Mouse (Mus musculus) right cerebral cortex, adult 18-20 months (tissue): ENCODE data around the gene Mylpf.
"Not testable (repeated sequence)": the region's sequence is repeated elsewhere in the genome, so short reads cannot be mapped to it uniquely, and the experiment has no call there.

Experiments
- DNase-seq: peaks from one replicate; pipeline ENCODE4 v3.0.0; 2022; ENCODE audit warnings: mixed read lengths

Gene Mylpf

GRCm38 (mm10) chr7:127208553-127209438 is at the start of gene Mylpf:
Gene Mylpf, plus strand, starts transcription at chr7:127208890.
- peak; percentile 97 for DNase-seq

GRCm38 (mm10) chr7:127162546-127162945 is 46.1 kb upstream of the Mylpf start:
- DNase-seq, result no peak

- DNase-seq, result no peak
Measured at GRCm38 (mm10) chr7:127164002-127164401, 44.7 kb upstream of the Mylpf start.

- DNase-seq, result no peak
Measured at GRCm38 (mm10) chr7:127165607-127166493, 42.8 kb upstream of the Mylpf start.

GRCm38 (mm10) chr7:127166501-127166900 is 42.2 kb upstream of the Mylpf start:
- no peak for DNase-seq

GRCm38 (mm10) chr7:127176937-127177336 is 31.8 kb upstream of the Mylpf start:
- no peak for DNase-seq

GRCm38 (mm10) chr7:127180783-127181182 is 27.9 kb upstream of the Mylpf start:
- DNase-seq, result no peak

GRCm38 (mm10) chr7:127181724-127182123 is 27.0 kb upstream of the Mylpf start:
- DNase-seq, result not testable (repeated sequence)

- DNase-seq, result no peak
Measured at GRCm38 (mm10) chr7:127183345-127183744, 25.3 kb upstream of the Mylpf start.

- no peak for DNase-seq
Measured at GRCm38 (mm10) chr7:127183828-127184227, 24.9 kb upstream of the Mylpf start.

- no peak for DNase-seq
Measured at GRCm38 (mm10) chr7:127184720-127185119, 24.0 kb upstream of the Mylpf start.

GRCm38 (mm10) chr7:127185601-127186000 is 23.1 kb upstream of the Mylpf start:
- no peak for DNase-seq

- DNase-seq, result no peak
Measured at GRCm38 (mm10) chr7:127187351-127187750, 21.3 kb upstream of the Mylpf start.

GRCm38 (mm10) chr7:127188305-127189276 is 20.1 kb upstream of the Mylpf start:
- no peak for DNase-seq

- no peak for DNase-seq
Measured at GRCm38 (mm10) chr7:127190672-127191071, 18.0 kb upstream of the Mylpf start.

GRCm38 (mm10) chr7:127192989-127193388 is 15.7 kb upstream of the Mylpf start:
- DNase-seq, result no peak

GRCm38 (mm10) chr7:127194011-127194632 is 14.6 kb upstream of the Mylpf start:
- no peak for DNase-seq

- no peak for DNase-seq
Measured at GRCm38 (mm10) chr7:127194633-127195029, 14.1 kb upstream of the Mylpf start.

GRCm38 (mm10) chr7:127195544-127196295 is 13.0 kb upstream of the Mylpf start, which contains the start of gene Cd2bp2:
Gene Cd2bp2, minus strand, starts transcription at chr7:127196050.
- DNase-seq, result peak; percentile 98

- no peak for DNase-seq
Measured at GRCm38 (mm10) chr7:127196484-127196883, 12.2 kb upstream of the Mylpf start.

- DNase-seq, result no peak
Measured at GRCm38 (mm10) chr7:127206606-127207005, 2.1 kb upstream of the Mylpf start.
